Mouse (Mus musculus) bone marrow macrophage, adult 2 months (primary cell): ENCODE data around the gene Tbxas1. TPM values are rescaled to one million over a fixed set of nuclear protein-coding genes. Genes with fewer than 3 reads are reported as not detected.

ENCODE experiments used
- H3K27ac ChIP-seq: 2 replicates; pipeline ENCODE4 v1.5.1; 2012; ENCODE audit warnings: low read depth, low read length; ENCODE audit not compliant: insufficient read depth
- H3K4me1 ChIP-seq: 2 replicates; pipeline ENCODE4 v1.6.1; 2012; ENCODE audit warnings: low read length; ENCODE audit not compliant: control insufficient read depth, insufficient read depth
- H3K4me3 ChIP-seq: 2 replicates; pipeline ENCODE4 v1.5.1; 2012; ENCODE audit warnings: mild to moderate bottlenecking, low read length, moderate library complexity; ENCODE audit not compliant: insufficient read depth
- CTCF ChIP-seq: IDR thresholded peaks from 2 replicates; pipeline ENCODE4 v1.5.1; 2012; ENCODE audit warnings: low read depth, mild to moderate bottlenecking, low read length, moderate library complexity
- POLR2A ChIP-seq: IDR thresholded peaks from 2 replicates; pipeline ENCODE4 v1.6.1; 2012; ENCODE audit warnings: mild to moderate bottlenecking, low read depth, low read length, borderline replicate concordance
- polyA plus RNA-seq: library from polyadenylated mRNA; stranded (reverse); fragments of >200 nt; gene quantifications from 2 replicates; pipeline ENCODE4 v1.2.4, GENCODE M21; 2012; ENCODE audit not compliant: missing spikeins, insufficient read depth, insufficient read length

Gene Tbxas1
- polyA plus RNA-seq, 1 experiment = 115 TPM

DNA sequence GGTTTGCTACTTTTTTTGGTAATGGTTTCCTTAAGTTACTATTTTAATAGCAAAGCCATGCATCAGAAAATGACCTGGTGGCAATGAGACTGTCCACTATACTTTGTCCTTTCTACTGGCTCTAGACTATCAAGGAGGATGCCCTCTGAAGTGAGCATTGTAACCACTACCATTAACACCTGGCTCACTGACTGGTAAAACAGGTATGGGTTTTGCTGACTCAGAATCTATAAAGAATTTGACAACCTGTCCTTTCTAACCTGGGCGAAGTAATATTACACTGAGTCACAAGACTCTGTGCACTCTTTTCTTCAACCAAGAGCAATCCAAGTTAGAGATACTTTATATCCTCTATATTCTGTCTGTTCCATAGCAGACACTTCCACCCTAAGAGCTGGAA, 6.2 kb upstream of the Tbxas1 start:
- Histone ChIP-seq H3K27ac (no peak overlapping the region), H3K4me1 (peaks cover 63% of the 10 kb centered on the region), H3K4me3 (no peak overlapping the region)
- TF ChIP-seq POLR2A = no peak
- no peak for TF ChIP-seq CTCF

DNA sequence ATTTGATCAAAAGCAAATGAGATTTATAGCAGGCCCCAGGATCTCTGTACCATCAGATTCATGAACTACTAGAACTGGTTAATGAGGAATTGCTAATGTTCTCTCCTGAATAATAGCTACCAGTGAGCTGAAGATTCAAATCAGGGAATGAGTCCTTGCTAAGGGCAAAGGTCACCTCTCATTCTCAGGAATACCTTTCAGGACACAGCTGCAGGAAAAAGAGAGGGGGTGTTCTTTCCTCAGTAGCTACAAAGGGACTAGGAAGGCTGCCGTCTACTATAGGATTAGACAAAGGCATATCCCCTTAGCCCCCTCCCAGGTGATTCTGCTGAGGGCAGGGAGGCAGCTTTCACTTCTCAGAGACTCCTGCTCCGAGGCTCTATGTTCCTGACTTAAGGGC, 5.1 kb upstream of the Tbxas1 start:
- Histone ChIP-seq H3K4me1 (peaks cover 57% of the 10 kb centered on the region), H3K4me3 (no peak overlapping the region), H3K27ac (peak overlapping the region; percentile 47)
- TF ChIP-seq CTCF (no peak), POLR2A (no peak)

DNA sequence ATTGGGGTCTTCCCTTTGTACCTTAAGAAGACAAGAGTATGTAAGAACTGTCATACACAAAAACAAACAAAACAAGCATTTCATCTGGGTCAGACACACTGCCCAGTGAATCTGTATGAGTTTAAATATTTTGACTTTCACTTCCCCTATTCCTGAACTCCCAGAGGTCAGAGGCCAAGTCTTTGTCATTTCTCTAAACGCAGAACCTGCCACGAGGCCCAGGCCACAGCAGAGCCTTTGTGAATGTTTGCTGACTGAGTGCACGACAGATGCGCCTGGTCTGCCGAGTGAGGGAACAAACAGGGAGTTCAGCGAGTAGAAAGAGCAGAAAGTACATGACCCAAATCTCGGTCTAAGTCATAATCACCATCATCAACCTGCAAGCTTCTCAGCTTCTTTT, 4.2 kb upstream of the Tbxas1 start:
- peak overlapping the region; percentile 86 for H3K27ac ChIP-seq
- TF ChIP-seq CTCF (no peak), POLR2A (no peak)
- H3K4me1 ChIP-seq = peaks cover 47% of the 10 kb centered on the region
- H3K4me3 ChIP-seq = no peak overlapping the region

DNA sequence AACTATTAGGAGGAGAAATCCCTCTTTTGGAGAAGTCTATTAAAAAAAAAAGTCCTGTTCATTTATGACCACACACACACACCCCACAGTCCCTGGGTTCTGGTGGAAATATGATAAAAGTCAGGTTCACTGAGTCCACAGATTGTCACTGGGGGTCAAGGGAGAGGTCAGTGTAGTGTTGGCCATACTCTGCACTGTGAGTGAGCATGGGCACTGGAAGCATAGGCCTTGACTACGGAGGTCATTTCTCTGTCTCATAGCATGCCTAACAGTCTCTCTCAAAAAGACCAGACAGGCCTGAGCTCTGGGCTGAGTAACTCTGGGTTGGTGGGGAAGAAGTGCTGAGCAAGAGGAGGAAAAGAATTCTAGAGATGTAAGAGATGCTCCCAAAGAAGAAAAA, 1.9 kb upstream of the Tbxas1 start:
- no peak overlapping the region for H3K27ac ChIP-seq
- H3K4me3 ChIP-seq = 0 out of 2 replicates have a peak overlapping the region, but pooled peaks have one; percentile 99
- peaks cover 29% of the 10 kb centered on the region for H3K4me1 ChIP-seq
- TF ChIP-seq POLR2A (no peak), CTCF (no peak)

DNA sequence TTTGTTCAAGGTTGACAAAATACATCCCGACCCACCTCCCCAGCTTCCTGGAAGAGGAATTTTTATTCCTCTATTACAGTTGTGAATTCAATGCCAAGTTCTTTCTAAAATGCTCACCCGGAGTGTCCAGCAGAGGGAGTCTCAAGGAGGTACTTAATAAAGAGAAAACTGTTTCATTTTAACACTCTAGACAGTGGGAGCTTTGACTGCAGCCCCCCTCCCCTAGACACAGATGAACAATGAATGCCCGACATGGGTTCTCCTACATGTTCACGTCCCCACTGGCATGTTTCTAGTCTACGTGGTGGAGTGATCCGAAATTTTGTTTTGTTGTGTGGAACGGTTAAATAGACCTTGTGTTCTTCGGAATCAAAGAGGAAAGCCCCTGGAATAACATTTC, 1.2 kb upstream of the Tbxas1 start:
- peak overlapping the region; percentile 37; the same call in 1 of the 2 replicates for H3K27ac ChIP-seq
- H3K4me1 ChIP-seq = peaks cover 27% of the 10 kb centered on the region
- peak overlapping the region; percentile 99 for H3K4me3 ChIP-seq
- TF ChIP-seq CTCF (no peak), POLR2A (no peak)

DNA sequence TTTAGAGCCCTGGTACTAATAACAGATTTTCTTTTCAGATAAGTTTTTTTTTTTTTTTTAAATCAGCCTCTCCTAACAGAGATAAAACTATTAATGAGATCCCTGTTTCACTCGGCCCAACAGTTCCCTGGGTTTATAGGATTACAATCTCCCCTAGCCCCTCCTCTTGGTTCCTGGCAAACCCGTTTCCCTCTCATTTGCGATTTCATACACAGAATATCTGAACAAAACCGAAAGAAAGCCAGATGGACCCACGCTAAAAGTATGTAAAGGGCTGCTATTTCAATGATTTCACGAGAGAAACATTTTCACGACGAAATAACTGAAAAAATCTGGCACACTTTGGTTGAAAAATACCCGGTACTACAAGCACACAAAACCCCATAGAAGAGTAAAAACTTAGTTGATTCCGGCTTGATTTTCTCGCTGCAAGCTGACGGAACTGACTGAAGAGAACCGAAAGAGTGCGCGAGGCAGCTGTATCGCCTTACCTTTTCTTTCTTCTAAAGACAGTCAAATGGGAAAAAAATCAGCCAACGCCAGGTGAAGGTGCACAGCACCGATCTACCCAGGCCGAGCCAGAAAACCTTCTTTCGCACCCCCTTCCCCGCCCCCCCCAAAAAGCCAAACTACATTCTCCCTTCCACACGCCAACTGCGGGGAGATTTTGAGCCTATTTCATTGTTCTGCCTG, 493 bp upstream of the Tbxas1 start:
- peak overlapping the region; percentile 68 for H3K27ac ChIP-seq
- peaks cover 27% of the 10 kb centered on the region for H3K4me1 ChIP-seq
- TF ChIP-seq CTCF = no peak; the same call in 1 of the 2 replicates
- TF ChIP-seq POLR2A = no peak
- H3K4me3 ChIP-seq = peak overlapping the region; percentile 99

DNA sequence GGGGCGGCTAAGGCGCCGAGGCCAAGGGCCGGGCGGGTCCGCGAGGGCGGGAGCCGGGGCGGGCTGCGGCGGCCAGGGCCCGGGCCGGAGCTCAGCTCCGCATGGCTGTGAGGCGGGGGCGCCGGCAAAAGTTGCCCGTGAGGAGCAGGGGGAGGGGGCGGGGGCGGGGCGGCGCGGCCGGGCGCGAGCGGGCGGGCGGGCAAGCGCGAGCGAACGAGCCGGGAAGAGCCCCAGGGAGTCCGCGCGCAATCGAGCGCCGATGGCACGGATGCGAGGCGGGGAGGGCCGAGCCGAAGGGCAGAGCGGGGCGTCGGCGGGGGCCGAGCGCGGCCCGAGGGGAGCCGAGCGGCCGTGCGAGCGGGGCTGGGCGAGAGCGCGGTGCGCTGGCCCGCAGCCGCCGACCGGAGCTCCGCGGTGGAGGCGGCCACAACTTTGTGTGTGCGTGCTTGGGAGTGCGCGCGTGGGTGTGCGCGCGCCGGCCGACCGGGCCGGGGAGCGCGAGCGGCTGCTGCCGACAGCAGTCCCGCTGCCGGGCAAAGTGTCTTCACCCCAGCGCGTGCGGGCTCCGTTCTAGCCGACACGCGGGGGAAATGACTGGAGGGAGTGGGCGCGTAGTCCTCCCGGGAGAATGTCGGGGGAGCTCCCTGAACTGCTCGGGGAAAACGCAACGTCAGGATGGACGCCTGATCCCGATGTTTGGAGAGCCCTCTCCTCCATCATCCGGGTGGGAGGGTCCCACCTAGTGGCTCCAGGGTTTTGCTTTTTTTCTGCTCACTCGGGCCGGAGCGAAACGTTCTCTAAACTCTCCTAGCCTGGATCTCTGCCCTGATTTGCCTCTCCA, 1.1 kb downstream of the Tbxas1 start, which contains the start of gene Hipk2:
Gene Hipk2 (minus strand): TSS at position 95 of the 841 bp plus-strand sequence.
- TF ChIP-seq CTCF (no peak), POLR2A (no peak)
- peaks cover 19% of the 10 kb centered on the region for H3K4me1 ChIP-seq
- H3K4me3 ChIP-seq = peak within 1 kb of the TSS; percentile 99
- peak within 1 kb of the TSS; percentile 68 for H3K27ac ChIP-seq

DNA sequence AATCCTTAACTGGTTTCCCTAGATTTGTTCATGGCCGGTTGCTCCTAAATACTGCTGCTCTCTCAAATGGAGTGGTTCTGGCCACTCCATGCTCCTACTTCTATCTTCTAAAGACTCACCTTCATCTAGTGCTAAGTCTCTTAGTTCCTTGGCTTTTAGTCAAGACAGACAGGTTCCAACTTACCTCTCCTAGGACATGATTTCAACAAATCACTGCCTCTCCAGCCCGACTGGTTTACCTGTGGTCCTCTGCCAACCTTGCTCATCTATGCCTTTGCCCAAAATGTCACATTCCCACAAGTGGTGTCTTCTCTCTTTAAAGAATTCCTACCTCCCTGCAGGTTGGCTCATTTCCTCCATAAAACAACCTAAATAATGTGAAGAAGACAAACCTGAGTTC, 2.5 kb downstream of the Tbxas1 start:
- Histone ChIP-seq H3K4me1 (peaks cover 18% of the 10 kb centered on the region), H3K4me3 (no peak overlapping the region), H3K27ac (no peak overlapping the region)
- TF ChIP-seq POLR2A (no peak), CTCF (no peak)

DNA sequence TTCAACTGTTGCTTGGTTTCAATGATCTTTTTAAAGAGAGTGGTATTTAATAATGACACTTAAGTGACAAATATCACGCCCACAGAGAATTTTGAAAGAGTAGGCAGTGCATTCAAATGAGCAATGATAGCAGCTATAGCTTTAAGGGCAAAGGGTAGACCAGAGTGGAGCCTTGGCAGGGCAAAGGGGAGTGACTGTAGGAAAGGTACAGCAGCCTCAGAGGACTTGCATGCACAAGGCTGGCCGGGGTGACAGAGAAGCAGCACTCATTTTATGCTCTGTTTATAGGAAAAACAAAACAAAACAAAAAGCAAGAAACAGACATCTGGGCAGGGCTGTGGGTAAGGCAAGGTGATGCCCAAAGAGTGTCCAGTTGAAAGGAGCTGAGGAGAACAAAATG, 6.3 kb downstream of the Tbxas1 start:
- no peak overlapping the region for H3K4me3 ChIP-seq
- no peak overlapping the region for H3K27ac ChIP-seq
- peaks cover 13% of the 10 kb centered on the region for H3K4me1 ChIP-seq
- TF ChIP-seq CTCF (no peak), POLR2A (no peak)

DNA sequence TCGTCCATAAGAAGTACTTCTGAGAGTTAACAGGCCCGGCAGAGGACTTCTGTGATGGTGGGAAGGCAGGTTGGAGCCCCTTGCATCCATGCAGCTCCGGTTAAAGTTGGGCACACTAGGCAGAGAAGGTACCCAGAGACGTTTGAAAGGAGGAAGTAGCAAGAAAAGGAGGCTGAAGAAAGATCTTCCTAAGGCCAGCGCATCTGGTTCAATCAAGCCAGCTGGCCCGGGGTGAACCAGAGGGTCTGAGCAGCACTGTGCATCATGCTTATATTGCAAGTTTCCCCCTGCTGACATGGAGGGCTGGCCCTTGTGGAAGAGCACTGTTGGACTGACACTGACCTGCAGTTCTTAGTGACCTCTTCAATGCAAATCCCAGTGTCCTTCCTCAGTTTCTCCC, 6.8 kb downstream of the Tbxas1 start:
- H3K4me1 ChIP-seq = peaks cover 13% of the 10 kb centered on the region
- H3K4me3 ChIP-seq = no peak overlapping the region
- no peak for TF ChIP-seq POLR2A
- no peak for TF ChIP-seq CTCF
- H3K27ac ChIP-seq = no peak overlapping the region
